Mouse (Mus musculus) ES-Bruce4 (cell line): ENCODE measurements around the gene Ccdc85a.

Source experiments
- CTCF ChIP-seq: IDR thresholded peaks from one replicate; pipeline ENCODE4 v1.8.1; 2011; ENCODE audit warnings: low read depth, low read length
- EP300 ChIP-seq: IDR thresholded peaks from 2 replicates; pipeline ENCODE4 v1.6.1; 2011; ENCODE audit warnings: low read depth, low read length; ENCODE audit not compliant: insufficient read depth
- POLR2A ChIP-seq: IDR thresholded peaks from one replicate; pipeline ENCODE4 v1.8.1; 2011; ENCODE audit warnings: low read length; ENCODE audit not compliant: insufficient read depth

GRCm38 (mm10) chr11:28541307-28541706 is 42.8 kb downstream of the Ccdc85a start:
- no peak for TF ChIP-seq CTCF
- TF ChIP-seq POLR2A = no peak
- no peak for TF ChIP-seq EP300
